Mouse (Mus musculus): ENCODE results near the gene Olfr1054. TPM values are rescaled to one million over a fixed set of nuclear protein-coding genes. Genes with fewer than 3 reads are reported as not detected.

The Olfr1054 gene
- not detected in 2 replicates for polyA plus RNA-seq (2015; fragmentation: Nextera tagmentation; extraction: Ambion mirVana)

DNA sequence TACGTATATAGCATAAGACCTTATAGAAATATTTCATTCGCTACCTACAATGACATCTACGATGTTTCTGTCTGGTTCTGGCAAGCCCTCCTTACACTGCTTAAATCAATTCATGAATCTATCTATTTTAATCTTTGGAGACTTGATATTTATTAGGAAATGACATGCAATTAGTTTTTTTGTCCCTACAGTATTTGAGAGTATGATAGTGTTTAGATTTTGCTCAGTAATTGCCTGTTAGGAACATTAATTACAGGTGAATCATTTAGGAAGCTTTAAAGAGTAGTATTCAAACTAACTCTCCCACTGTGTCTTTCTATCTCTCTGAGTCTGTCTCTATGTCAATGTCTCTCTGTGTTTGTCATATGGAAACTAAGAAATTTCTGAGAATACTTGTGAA, at the start of gene Olfr1054:
Gene Olfr1054, minus strand, starts transcription at position 101 of the 400 bp plus-strand sequence.

GRCm38 (mm10) chr2:86378293-86378692, 43.1 kb upstream of the Olfr1054 start, which contains the start of gene Olfr1057:
TSS of gene Olfr1057 (minus strand) at chr2:86378393.

DNA sequence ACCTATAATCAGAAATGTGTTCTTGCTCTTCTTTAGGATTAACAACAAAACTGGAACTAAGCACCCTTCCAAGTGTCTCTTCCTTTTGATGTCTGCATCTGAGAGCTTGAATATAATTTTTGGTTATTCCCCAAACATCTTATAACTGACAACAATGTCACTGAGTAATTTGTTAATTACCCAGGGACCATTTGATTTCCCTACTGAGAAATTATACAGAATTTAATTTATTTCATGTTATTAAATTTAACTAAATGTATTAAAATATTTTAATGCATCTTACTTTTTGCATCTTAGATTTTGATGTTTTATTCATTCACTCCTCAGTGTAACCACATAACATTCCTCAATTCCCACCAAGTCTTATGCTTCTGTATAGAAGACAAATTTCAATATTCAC, 27.1 kb upstream of the Olfr1054 start, which contains the start of gene Olfr1056:
Gene Olfr1056, minus strand, starts transcription at position 101 of the 400 bp plus-strand sequence.

DNA sequence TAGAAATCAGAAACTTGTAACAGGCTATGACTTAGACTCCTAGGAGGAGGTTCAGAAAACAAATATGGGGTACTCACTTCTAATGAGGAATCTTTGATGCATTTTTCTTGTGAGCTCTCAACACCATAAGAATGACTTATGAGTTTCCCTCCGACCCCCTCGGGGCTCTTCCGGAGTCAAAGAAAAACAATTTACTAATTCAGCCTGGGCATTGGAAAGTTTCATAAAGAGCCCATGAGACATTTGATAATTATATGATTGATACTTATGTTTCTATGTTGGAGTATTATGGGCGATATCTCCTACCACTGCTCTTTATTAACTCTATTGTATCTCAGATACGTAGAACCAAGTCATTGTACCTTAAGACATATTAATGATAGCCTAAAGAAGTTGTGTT, 15.0 kb upstream of the Olfr1054 start, which contains the start of gene Olfr1055:
Gene Olfr1055, minus strand, starts transcription at position 101 of the 400 bp plus-strand sequence.

DNA sequence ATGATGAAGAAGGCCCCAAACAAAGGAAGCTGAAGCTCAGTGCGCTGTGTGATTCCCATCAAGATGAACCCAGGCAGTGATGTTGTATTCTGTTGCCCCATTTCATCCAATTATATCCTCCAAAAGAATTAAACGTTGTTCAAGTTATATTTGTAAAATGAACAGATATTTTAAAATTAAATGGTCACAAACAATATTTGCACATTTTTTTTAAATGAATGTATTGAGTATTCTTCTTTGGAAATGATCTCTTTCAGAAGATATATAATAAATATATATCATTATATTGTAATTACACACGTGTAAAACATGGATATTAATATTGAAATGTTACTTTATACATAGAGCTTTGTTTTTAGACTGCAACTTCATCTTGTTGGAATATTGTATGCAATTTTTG, 20.0 kb downstream of the Olfr1054 start, which contains the start of gene Olfr1053:
Gene Olfr1053, minus strand, starts transcription at position 101 of the 400 bp plus-strand sequence.

DNA sequence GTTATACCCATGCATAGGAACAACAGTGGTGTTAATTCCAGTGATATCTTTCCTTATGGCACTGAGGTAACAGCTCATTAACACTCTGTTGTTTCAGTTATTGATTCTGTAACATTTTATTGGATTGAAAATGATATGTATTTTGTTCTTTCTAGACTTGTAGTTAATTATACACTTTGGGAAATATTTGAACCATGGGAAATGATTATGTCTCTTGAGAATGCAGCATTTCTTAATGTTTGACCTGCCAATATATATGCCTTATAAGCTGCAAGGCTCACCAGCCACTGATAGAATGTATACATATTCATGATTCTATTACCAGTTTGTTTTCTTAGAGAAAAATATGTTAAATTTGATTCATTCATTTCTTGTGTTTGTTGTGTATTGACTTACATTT, 43.1 kb downstream of the Olfr1054 start, which contains the start of gene Olfr1052:
Gene Olfr1052, plus strand, starts transcription at position 301 of the 400 bp plus-strand sequence.

Other genes starting within 250 kb of the Olfr1054 start
- not detected in 2 replicates for gene Olfr1037, start 248.0 kb downstream of the Olfr1054 start, polyA plus RNA-seq (2015; fragmentation: Nextera tagmentation; extraction: Ambion mirVana)
- not detected in 2 replicates for gene Olfr1039, start 199.5 kb downstream of the Olfr1054 start, polyA plus RNA-seq (2015; fragmentation: Nextera tagmentation; extraction: Ambion mirVana)
- not detected in 2 replicates for gene Olfr1040, start 188.7 kb downstream of the Olfr1054 start, polyA plus RNA-seq (2015; fragmentation: Nextera tagmentation; extraction: Ambion mirVana)
- not detected in 2 replicates for gene Olfr1042, start 173.6 kb downstream of the Olfr1054 start, polyA plus RNA-seq (2015; fragmentation: Nextera tagmentation; extraction: Ambion mirVana)
- not detected in 2 replicates for gene Olfr1043, start 167.9 kb downstream of the Olfr1054 start, polyA plus RNA-seq (2015; fragmentation: Nextera tagmentation; extraction: Ambion mirVana)
- not detected in 2 replicates for gene Olfr1044, start 157.6 kb downstream of the Olfr1054 start, polyA plus RNA-seq (2015; fragmentation: Nextera tagmentation; extraction: Ambion mirVana)
- gene Olfr52, start 149.8 kb downstream of the Olfr1054 start, polyA plus RNA-seq (2015; fragmentation: Nextera tagmentation; extraction: Ambion mirVana), result not detected in 2 replicates
- not detected in 2 replicates for gene Olfr1045, start 132.4 kb downstream of the Olfr1054 start, polyA plus RNA-seq (2015; fragmentation: Nextera tagmentation; extraction: Ambion mirVana)
- gene Olfr1046, start 116.1 kb downstream of the Olfr1054 start, polyA plus RNA-seq (2015; fragmentation: Nextera tagmentation; extraction: Ambion mirVana), result not detected in 2 replicates
- not detected in 2 replicates for gene Olfr1047, start 104.0 kb downstream of the Olfr1054 start, polyA plus RNA-seq (2015; fragmentation: Nextera tagmentation; extraction: Ambion mirVana)
- gene Olfr1048, start 95.1 kb downstream of the Olfr1054 start, polyA plus RNA-seq (2015; fragmentation: Nextera tagmentation; extraction: Ambion mirVana), result not detected in 2 replicates
- gene Olfr1049, start 77.1 kb downstream of the Olfr1054 start, polyA plus RNA-seq (2015; fragmentation: Nextera tagmentation; extraction: Ambion mirVana), result not detected in 2 replicates
- gene Olfr1051, start 56.3 kb downstream of the Olfr1054 start, polyA plus RNA-seq (2015; fragmentation: Nextera tagmentation; extraction: Ambion mirVana), result not detected in 2 replicates
- gene Olfr1052, start 43.0 kb downstream of the Olfr1054 start, polyA plus RNA-seq (2015; fragmentation: Nextera tagmentation; extraction: Ambion mirVana), result not detected in 2 replicates
- not detected in 2 replicates for gene Olfr1053, start 20.1 kb downstream of the Olfr1054 start, polyA plus RNA-seq (2015; fragmentation: Nextera tagmentation; extraction: Ambion mirVana)
- gene Olfr1055, start 14.9 kb upstream of the Olfr1054 start, polyA plus RNA-seq (2015; fragmentation: Nextera tagmentation; extraction: Ambion mirVana), result not detected in 2 replicates
- not detected in 2 replicates for gene Olfr1056, start 27.0 kb upstream of the Olfr1054 start, polyA plus RNA-seq (2015; fragmentation: Nextera tagmentation; extraction: Ambion mirVana)
- gene Olfr1057, start 43.0 kb upstream of the Olfr1054 start, polyA plus RNA-seq (2015; fragmentation: Nextera tagmentation; extraction: Ambion mirVana), result not detected in 2 replicates
- gene Olfr1058, start 53.1 kb upstream of the Olfr1054 start, polyA plus RNA-seq (2015; fragmentation: Nextera tagmentation; extraction: Ambion mirVana), result not detected in 2 replicates
- gene Olfr1061, start 78.6 kb upstream of the Olfr1054 start, polyA plus RNA-seq (2015; fragmentation: Nextera tagmentation; extraction: Ambion mirVana), result not detected in 2 replicates
- not detected in 2 replicates for gene Olfr1062, start 91.3 kb upstream of the Olfr1054 start, polyA plus RNA-seq (2015; fragmentation: Nextera tagmentation; extraction: Ambion mirVana)
- gene Olfr1065, start 115.2 kb upstream of the Olfr1054 start, polyA plus RNA-seq (2015; fragmentation: Nextera tagmentation; extraction: Ambion mirVana), result not detected in 2 replicates
- gene Olfr1066, start 120.8 kb upstream of the Olfr1054 start, polyA plus RNA-seq (2015; fragmentation: Nextera tagmentation; extraction: Ambion mirVana), result not detected in 2 replicates
- not detected in 2 replicates for gene Olfr228, start 152.0 kb upstream of the Olfr1054 start, polyA plus RNA-seq (2015; fragmentation: Nextera tagmentation; extraction: Ambion mirVana)
- not detected in 2 replicates for gene Olfr1076, start 173.0 kb upstream of the Olfr1054 start, polyA plus RNA-seq (2015; fragmentation: Nextera tagmentation; extraction: Ambion mirVana)
- gene Olfr1079, start 207.0 kb upstream of the Olfr1054 start, polyA plus RNA-seq (2015; fragmentation: Nextera tagmentation; extraction: Ambion mirVana), result not detected in 2 replicates
- gene Olfr1080, start 222.8 kb upstream of the Olfr1054 start, polyA plus RNA-seq (2015; fragmentation: Nextera tagmentation; extraction: Ambion mirVana), result not detected in 2 replicates

Data from neural tube, postnatal 0 days (tissue).